Mouse (Mus musculus): ENCODE data around the gene Spon1.

- no peak for TF ChIP-seq POLR2A (IDR thresholded peaks at IDR 0.05; ENCODE audit: low read depth, low read length)
- no peak for TF ChIP-seq CTCF (conservative IDR thresholded peaks at IDR 0.05; ENCODE audit: insufficient read depth, insufficient read length, low read depth, low read length)
Measured at GRCm38 (mm10) chr7:114005499-114005898, 239.7 kb downstream of the Spon1 start.

Measured in kidney, adult 2 months (tissue).